Mouse (Mus musculus) gastrocnemius, adult 18-20 months (tissue): Measurements from ENCODE around the gene Psme2b. TPM values are rescaled to one million over a fixed set of nuclear protein-coding genes. Genes with fewer than 3 reads are reported as not detected.
"Not testable (repeated sequence)": the region's sequence is repeated elsewhere in the genome, so short reads cannot be mapped to it uniquely, and the experiment has no call there.

Experiments used
- DNase-seq: peaks from one replicate; pipeline ENCODE4 v3.0.0; 2021; ENCODE audit warnings: low spot score
- long read RNA-seq, 2 experiments: library from polyadenylated mRNA; stranded (forward); transcript quantifications; one replicate each; pipeline ENCODE4 v2.0.0; 2021
- total RNA-seq, 2 experiments: library from RNA; stranded (reverse); gene quantifications; 2 replicates each; pipeline ENCODE4 v1.2.3; 2021

Psme2b gene
- total RNA-seq: 1 to 10 TPM in 1 of 2 experiments, under 1 TPM in 1; 0.88 to 1.1 TPM
- long read RNA-seq, experiment 1, partial matches to known transcripts: 0 of 1 reads
- long read RNA-seq, experiment 1, other reads (novel, unspliced or antisense): 0 of 1 reads
- long read RNA-seq, experiment 2: 0 reads

DNA sequence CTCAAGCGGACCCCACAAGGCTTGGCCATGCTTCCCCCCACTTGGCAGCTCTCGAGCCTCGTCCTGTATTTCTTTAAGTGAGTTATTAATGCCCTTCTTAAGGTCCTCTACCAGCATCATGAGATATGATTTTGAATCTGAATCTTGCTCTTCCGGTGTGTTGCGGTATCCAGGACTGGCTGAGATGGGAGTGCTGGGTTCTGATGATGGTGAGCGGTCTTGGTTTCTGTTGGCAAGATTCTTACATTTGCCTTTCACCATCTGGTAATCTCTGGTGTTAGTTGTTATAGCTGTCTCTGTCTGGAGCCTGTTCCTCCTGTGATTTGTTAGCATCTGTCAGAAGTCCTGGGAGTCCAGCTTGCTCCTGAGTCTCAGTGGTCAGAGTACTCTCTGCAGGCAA, at the start of gene Psme2b:
Gene Psme2b (minus strand): TSS at position 101 of the 400 bp plus-strand sequence.
- not testable (repeated sequence) for DNase-seq

DNA sequence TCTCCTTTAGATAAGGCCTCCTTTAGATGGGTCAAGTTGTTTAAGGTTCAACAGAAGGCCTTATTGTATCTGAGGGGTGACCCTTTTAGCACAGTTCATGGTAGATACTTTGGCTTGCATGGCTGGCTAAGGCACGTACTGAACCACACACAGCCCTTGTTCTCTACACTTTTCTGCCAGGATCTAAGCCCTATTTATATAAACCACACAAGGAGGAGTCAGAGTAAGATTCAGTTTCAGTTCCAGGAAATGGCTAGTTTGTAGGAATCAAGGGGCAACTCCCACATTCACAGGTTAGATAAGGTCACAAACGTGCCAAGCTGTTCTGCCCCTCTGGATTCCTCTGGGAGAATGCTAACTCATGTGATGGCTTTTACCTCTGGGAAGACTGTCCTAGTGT, 48.0 kb upstream of the Psme2b start, which contains the start of gene Tgtp1:
Gene Tgtp1 (minus strand): TSS at position 155 of the 400 bp plus-strand sequence.
- DNase-seq: not testable (repeated sequence)

DNA sequence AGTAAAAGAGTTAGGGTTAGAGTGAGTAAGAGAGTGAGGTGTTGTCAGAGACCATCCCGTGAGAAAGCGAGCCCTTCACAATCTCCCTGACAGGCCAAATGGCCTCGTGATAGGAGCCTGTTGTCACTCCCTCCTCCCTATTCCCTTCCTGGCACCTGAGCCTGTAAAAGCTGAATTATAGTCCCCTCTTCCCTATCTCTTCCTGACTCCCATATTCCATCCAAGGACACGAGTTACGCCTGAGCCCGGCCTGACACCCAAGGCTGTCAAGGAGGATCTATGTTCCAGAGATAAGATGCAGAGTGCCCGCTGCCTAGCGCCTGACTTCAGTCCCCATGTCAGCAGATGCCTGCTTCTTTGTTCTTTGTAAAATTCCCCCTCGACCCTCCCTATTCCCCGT, 47.3 kb upstream of the Psme2b start:
- DNase-seq: not testable (repeated sequence)

DNA sequence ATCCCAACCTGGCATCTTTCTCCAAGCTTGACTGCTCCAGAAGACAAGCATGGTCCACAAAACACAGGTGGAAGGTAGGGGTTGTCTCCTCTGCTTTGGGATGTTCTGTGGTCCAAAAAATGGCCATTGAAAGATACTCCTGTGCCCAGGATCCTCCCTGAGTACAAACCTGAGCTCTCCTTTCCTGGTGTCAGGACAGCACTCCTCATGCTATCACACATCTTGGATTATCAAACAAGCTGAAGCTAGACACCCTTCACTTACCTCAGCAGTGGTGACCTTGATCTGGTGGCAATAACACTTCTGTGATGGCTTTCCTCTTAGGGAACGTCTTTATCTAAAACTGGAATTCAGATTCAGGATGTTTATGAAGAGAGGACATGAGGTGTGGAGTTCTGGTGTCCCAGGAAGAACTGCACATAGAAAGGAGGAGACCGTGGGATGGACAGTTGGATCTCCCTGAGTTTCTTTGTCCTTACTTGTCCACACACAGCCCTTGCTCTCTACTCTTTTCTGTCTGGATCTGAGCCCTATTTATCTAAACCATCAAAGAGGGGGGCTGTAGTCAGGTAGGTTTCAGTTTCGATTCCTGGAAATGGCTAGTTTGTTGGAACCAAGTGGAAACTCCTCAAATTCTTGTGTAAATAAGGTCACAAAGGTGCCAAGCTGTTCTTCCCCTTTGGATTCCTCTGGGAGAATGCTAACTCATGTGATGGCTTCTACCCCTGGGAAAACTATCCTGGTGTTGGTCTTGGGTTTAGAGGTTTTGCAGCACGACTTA, 45.9 kb upstream of the Psme2b start, which contains the start of gene Gm12185:
Gene Gm12185 (minus strand): TSS at position 487 of the 781 bp plus-strand sequence.
- DNase-seq: peak; percentile 7

DNA sequence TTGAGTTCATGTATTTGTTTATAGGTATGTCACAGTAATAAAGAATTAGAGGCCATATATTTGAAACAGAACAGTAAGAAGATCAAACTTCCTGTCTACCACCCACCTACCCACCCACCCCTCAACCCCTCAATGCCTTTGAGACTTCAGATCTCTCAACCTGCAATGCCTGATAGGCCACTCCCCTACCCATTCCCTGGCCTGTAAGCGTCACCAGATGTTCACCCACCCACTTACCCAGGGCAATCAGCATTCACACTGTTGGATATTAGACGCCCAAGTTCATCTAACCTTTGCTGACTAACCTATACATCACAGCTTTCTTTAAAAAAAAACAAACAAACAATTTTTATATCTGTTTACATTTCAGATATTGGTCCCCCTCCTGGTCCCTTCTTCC, 44.0 kb upstream of the Psme2b start:
- not testable (repeated sequence) for DNase-seq

DNA sequence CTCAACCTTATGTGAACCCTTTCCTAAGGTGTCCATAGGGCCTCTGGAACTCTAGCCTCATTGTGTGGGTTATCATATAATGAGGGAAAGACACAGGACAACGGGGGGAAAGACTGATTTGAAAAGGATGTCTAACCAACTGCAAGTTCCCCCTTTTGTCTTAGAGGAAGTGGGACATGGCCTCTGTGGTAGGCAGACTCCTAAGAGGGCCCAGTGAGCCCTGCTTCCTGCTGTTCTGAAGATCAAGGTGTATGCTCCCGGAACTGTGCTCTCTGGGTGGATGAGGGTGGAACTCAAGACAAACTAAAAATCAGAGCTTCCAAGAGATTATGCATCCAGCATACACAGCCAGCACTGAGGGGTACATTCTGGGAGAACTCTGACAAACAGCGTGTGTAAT, 42.2 kb upstream of the Psme2b start:
- DNase-seq: not testable (repeated sequence)

DNA sequence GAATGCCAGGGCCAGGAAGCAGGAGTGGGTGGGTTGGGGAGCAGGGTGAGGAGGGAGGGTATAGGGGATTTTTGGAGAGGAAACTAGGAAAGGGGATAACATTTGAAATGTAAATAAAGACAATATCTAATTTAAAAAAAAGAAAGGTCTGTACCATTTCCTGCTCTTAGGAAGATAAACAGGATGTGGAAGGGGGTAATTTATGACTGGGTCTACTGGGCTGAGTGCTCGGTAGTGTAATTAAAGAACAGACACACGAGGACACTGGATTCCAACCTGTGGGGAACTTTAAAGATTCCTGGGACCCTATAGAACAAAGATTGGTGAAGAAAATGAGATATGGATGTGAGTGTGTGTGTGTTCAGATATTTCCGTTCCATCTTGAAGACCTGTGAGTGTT, 36.9 kb upstream of the Psme2b start:
- DNase-seq: not testable (repeated sequence)

DNA sequence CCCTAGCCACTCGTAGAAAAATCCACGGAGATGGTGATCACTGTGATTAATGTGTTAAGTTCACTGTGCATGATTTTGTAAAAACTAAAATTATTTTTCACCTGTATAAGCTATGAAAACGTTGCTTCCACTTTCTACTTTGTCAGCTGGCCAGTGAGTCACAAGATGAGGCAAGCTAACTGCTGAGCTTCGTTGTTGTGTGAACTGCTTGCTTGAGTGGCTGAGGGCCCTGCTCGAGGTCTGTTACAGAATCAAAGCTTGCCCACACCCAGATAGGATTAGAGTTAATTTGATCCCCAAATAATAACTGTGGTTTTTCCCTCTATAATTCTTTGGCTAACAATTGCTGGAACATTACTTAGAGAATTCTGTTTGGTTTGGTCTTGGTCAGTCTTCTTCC, 34.1 kb upstream of the Psme2b start:
- not testable (repeated sequence) for DNase-seq

DNA sequence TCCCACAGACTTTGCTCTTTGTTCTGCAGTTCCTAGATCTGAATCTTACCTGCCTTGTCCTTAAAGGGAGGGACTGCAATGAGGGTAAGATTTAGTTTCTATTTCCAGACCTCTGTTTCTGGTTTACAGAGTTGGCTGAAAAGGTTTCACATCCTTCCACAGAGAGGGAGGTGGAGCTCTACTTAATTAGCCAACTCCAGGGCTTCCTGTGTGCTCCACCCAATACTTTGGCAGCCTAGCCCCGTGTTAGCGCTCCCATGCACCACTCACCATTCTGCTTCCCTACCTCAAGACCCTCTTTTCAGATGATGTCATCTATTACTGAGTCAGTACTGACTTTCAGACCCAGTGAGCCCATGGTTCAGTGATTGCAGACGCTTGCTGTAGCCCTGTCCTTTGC, 33.3 kb upstream of the Psme2b start, which contains the start of gene 9930111J21Rik1:
Gene 9930111J21Rik1 (minus strand): TSS at position 148 of the 400 bp plus-strand sequence.
- DNase-seq: not testable (repeated sequence)

DNA sequence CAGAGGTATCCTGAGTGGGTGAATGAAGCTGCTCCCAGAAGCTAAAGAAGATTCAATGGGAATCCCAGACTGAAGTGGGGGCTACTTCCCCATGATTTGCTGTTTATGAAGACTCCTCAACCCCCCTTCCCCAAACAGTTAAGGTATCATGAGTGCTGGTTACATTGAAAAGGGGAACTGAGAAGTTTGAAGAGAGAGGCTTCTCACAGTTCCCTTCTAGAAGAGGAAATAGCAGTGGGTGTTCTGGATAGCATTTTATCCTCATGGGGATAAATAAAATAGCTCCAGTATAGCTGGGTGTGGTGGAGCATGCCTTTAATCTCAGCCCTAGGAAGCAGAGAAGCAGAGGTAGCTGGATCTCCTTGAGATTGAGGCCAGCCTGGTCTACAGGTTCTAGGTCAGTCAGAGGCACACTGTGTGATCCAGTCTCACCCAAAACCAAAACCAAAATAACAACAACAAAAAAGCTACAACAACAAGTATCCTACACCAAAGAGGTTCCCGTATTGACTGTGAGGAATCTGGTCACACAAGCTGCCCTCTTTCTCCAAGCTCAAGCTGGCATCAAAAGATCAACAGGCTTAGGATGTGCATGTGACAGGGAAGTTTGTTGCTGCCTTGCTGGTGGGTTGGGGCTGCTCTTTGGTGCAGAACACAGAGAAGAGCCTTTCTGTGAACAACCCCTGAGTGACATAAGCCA, 32.4 kb upstream of the Psme2b start, which contains the start of gene Olfr56:
Gene Olfr56 (plus strand): TSS at position 650 of the 700 bp plus-strand sequence.
- not testable (repeated sequence) for DNase-seq

DNA sequence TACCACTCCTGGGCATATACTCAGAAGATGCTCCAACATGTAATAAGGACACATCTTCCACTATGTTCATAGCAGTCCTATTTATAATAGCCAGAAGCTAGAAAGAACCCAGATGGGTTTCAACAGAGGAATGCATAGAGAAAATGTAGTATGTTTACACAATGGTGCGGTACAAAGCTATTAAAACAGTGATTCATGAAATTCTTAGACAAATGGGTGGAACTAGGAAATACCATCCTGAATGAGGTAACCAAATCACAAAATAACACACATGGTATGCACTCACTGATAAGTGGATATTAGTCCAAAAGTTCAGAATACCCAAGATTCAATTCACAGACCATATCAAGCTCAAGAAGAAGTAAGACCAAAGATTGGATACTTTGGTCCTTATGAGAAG, 28.7 kb upstream of the Psme2b start:
- DNase-seq: not testable (repeated sequence)

DNA sequence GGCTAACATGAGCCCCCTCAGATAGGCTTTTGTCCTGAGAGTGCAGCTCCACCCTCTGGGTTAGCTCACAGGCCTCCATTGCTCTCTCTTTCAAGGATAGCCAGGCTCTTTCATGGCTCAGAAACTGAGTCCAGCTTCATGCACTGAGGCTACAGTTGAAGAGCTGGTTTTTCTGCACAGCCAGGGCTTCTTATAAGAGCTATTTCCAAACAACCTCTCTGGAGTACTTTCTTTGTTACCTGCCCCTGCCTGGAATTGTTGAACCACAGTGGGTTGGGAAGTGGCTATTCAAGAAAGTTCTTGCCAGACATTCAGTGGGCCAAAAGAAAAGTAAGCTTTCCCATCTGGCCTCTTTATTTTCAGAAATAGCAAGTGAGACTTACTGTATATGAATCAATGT, 6.7 kb downstream of the Psme2b start:
- DNase-seq: not testable (repeated sequence)

DNA sequence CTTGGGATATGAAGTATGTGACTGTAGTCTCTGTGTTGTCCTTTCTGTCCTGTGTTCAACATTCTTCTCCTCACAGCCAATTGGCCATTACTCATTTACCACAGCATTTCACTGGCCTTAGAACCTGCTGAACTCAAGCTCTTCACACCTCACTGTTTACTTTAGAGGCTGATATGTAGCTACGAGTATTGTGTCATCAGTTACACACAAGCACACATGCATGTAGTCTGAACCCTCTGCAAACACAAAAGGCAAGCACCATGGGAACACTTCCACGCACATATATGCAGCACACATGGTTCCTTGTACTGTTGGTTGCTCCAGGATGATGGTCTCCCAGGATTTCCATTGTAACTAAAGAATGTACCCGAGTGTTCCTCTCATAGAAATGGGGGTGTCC, 10.7 kb downstream of the Psme2b start:
- DNase-seq: not testable (repeated sequence)

DNA sequence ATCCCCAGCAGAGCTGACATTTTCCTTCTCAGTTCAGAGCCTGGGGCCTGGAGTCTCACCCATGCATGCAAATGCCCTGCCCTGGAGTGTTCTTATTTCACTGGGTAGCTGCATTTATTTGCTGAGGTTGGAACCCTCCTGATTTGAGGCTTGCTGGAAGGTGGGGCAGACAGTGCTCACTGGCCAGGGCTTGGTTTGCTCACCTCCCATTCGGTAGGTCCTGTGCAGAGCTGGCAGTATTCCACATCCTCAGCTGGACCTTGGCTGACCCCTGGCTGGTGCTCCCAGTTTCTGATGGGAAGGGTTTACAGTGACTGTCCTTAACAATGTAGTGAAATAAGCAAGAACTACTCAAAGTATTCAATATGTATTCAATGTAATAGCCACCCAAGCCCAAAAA, 12.1 kb downstream of the Psme2b start:
- DNase-seq: not testable (repeated sequence)

DNA sequence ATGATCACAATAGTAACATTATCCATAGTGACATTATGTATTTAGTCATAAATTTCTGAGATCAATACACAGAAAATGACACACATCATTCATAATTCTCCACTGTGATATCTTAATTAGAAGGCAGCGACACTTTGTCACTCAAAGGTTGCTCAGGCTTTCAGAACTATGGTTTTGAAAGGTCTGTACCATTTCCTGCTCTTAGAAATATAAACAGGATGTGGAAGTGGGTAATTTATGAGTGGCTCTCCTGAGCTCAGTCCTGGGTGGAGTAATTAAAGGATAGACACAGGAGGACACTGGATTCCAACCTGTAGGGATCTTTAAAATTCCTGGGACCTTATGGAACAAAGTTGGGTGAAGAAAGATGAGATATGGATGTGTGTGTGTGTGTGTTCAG, 12.6 kb downstream of the Psme2b start:
- DNase-seq: not testable (repeated sequence)

DNA sequence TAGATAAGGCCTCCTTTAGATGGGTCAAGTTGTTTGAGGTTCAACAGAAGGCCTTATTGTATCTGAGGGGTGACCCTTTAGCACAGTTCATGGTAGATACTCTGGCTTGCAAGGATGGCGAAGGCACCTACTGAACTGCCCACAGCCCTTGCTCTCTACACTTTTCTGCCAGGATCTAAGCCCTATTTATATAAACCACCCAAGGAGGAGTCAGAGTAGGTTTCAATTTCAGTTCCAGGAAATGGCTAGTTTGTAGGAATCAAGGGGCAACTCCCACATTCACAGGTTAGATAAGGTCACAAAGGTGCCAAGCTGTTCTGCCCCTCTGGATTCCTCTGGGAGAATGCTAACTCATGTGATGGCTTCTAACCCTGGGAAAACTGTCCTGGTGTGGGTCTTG, 17.9 kb downstream of the Psme2b start:
- DNase-seq: not testable (repeated sequence)

DNA sequence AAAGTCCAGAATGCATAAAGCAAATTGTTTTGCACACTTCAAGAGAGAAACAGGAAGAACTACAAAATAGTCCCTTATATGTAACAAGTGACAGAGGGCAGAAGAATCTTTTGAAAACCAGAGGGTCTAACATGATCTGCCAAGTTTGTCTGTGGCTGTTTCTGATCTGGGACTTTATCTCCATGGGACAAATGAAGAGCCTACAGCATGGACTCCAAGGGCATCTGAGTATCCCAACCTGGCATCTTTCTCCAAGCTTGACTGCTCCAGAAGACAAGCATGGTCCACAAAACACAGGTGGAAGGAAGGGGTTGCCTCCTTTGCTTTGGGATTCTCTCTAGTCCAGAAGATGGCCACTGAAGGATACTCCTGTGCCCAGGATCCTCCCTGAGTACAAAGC, 19.6 kb downstream of the Psme2b start:
- DNase-seq: not testable (repeated sequence)

DNA sequence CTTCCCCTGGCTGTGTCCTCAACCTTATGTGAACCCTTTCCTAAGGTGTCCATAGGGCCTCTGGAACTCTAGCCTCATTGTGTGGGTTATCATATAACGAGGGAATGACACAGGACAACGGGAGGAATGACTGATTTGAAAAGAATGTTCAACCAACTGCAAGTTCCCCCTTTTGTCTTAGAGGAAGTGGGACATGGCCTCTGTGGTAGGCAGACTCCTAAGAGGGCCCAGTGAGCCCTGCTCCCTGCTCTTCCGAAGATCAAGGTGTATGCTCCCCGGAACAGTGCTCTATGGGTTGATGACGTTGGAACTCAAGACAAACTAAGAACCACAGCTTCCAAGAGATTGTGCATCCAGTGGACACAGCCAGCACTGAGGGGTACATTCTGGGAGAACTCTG, 22.2 kb downstream of the Psme2b start:
- DNase-seq: not testable (repeated sequence)

DNA sequence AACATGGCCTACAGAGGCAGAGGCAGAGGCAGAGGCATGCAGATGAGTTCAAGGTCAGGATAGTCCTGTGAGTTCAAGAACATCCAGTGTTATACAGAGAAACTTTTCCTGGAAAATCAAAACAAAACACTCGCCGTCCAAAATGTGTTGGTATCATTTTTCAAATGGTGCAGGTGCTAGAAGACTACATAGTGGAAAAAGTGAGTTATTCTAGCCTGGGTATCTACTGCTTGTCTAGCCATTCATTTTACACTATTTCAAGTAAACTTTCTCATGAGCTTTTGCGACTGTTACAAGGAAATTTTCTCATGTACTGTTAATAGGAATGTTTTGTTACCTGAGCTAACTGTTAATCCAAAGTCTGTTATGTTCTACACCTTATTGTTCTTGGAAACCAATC, 27.6 kb downstream of the Psme2b start:
- no peak for DNase-seq

DNA sequence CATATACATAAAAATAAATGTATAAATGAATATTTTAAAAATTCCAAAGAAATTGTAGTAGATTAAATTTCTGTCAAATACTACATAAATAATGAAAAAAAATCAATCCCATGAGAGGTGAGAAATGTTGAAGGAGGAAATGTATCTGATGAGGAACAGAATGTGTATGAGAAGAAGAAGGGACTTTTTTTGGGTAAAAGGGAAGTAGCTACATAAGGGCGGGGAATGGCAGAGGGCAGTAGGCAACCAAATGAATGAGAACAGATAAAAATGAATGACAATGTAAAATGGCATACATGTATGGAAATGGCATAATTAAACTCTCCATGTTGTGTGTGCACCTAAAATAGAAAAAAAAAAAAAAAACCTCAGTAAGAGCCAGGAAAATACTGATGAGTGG, 32.4 kb downstream of the Psme2b start:
- DNase-seq: no peak

DNA sequence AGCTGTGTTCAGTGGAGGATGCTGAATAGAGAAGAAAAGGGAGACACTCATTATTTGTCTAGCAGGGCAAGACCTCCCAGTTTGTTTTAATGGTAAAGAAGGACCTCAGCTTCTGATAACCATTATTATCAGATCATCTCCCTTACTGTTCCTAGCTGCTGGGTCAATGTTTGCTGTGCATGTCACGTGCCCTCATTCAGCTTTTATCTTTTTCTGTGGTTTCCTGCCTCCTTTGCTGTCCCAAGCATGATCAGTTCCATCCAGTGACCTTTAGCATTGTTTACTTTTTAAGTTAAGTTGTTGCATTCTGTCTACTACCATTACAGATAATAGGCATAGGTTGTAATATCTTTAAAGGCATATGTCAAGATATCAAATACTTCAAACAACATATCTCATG, 37.5 kb downstream of the Psme2b start:
- no peak for DNase-seq

DNA sequence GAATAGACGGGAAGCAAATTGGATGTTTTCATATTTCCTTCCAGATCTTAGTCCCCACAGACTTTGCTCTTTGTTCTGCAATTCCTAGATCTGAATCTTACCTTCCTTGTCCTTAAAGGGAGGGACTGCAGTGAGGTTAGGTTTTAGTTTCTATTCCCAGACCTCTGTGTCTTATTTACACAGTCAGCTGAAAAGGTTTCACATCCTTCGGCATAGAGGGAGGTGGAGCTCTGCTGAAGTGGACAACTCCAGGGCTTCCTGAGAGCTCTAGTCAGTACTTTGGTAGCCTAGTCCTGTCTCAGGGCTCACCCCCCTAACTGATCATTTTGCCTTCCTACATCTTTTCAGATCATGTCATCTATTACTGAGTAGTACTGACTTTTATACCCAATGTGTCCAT, 44.0 kb downstream of the Psme2b start, which contains the start of gene Gm5431:
Gene Gm5431 (minus strand): TSS at position 194 of the 400 bp plus-strand sequence.
- DNase-seq: no peak
